Mouse (Mus musculus) thymus, postnatal 36 days (tissue): ENCODE results near the gene Gm29609.

Experiments used
- DNase-seq, 2 experiments: peaks; one replicate each; pipeline ENCODE4 v3.0.0; 2022; ENCODE audit warnings: mixed read lengths in 2 of 2

The Gm29609 gene

GRCm38 (mm10) chr5:31138241-31138967 lies 41.3 kb downstream of the Gm29609 start, which contains the start of gene Ucn:
Gene Ucn (minus strand): TSS chr5:31138829.
- DNase-seq, result no peak

GRCm38 (mm10) chr5:31137658-31138057 lies 42.1 kb downstream of the Gm29609 start:
- DNase-seq, result no peak

- DNase-seq, result no peak
These were observed 42.8 kb downstream of the Gm29609 start for GRCm38 (mm10) chr5:31136730-31137424.

GRCm38 (mm10) chr5:31126050-31126449 lies 53.7 kb downstream of the Gm29609 start:
- DNase-seq, result no peak

- no peak for DNase-seq
These were observed 56.2 kb downstream of the Gm29609 start for GRCm38 (mm10) chr5:31123481-31123880.

GRCm38 (mm10) chr5:31121111-31121510 lies 58.6 kb downstream of the Gm29609 start:
- DNase-seq, result no peak

- DNase-seq, result no peak
These were observed 62.8 kb downstream of the Gm29609 start for GRCm38 (mm10) chr5:31116912-31117311.

- no peak for DNase-seq
These were observed 63.4 kb downstream of the Gm29609 start, which contains the start of gene Trim54 for GRCm38 (mm10) chr5:31116354-31116753. Gene Trim54 (plus strand): TSS chr5:31116712.

GRCm38 (mm10) chr5:31110781-31111180 lies 68.9 kb downstream of the Gm29609 start:
- DNase-seq, result no peak

- no peak for DNase-seq
These were observed 71.7 kb downstream of the Gm29609 start, which contains the start of gene Slc30a3 for GRCm38 (mm10) chr5:31108000-31108490. Gene Slc30a3 (minus strand): TSS chr5:31108237.

- no peak for DNase-seq
These were observed 73.8 kb downstream of the Gm29609 start, which contains the start of gene Dnajc5g for GRCm38 (mm10) chr5:31105814-31106335. Gene Dnajc5g (plus strand): TSS chr5:31106285.

- no peak for DNase-seq
These were observed 83.8 kb downstream of the Gm29609 start for GRCm38 (mm10) chr5:31095711-31096480.

GRCm38 (mm10) chr5:31094799-31095691 lies 84.7 kb downstream of the Gm29609 start:
- DNase-seq, result peak; percentile 32 to 44
